Mouse (Mus musculus): ENCODE results near the gene Prrt3.

Prrt3 gene

GRCm38 (mm10) chr6:113501388-113502084 is at the start of gene Prrt3:
Prrt3 (minus strand) TSS chr6:113501931.
- DNase-seq, result peak; percentile 69

GRCm38 (mm10) chr6:113543906-113544481 is 42.3 kb upstream of the Prrt3 start:
- no peak for DNase-seq

GRCm38 (mm10) chr6:113541610-113542009 is 39.9 kb upstream of the Prrt3 start:
- DNase-seq, result no peak

- no peak for DNase-seq
Measured at GRCm38 (mm10) chr6:113534886-113535285, 33.2 kb upstream of the Prrt3 start.

- DNase-seq, result no peak
Measured at GRCm38 (mm10) chr6:113531840-113532404, 30.2 kb upstream of the Prrt3 start.

- peak; percentile 96 for DNase-seq
Measured at GRCm38 (mm10) chr6:113530932-113531839, 29.5 kb upstream of the Prrt3 start, which contains the start of the genes Emc3 and Fancd2. Emc3 (minus strand) TSS chr6:113531652. Fancd2 (plus strand) TSS chr6:113531682.

- no peak for DNase-seq
Measured at GRCm38 (mm10) chr6:113523420-113523819, 21.7 kb upstream of the Prrt3 start.

GRCm38 (mm10) chr6:113522310-113522709 is 20.6 kb upstream of the Prrt3 start:
- DNase-seq, result no peak

GRCm38 (mm10) chr6:113517434-113518080 is 15.8 kb upstream of the Prrt3 start:
- DNase-seq, result no peak

GRCm38 (mm10) chr6:113514600-113514999 is 12.9 kb upstream of the Prrt3 start:
- DNase-seq, result no peak

GRCm38 (mm10) chr6:113513944-113514343 is 12.2 kb upstream of the Prrt3 start:
- no peak for DNase-seq

GRCm38 (mm10) chr6:113508947-113509280 is 7.2 kb upstream of the Prrt3 start:
- DNase-seq, result no peak

- DNase-seq, result no peak
Measured at GRCm38 (mm10) chr6:113508272-113508946, 6.7 kb upstream of the Prrt3 start.

GRCm38 (mm10) chr6:113507130-113507529 is 5.4 kb upstream of the Prrt3 start:
- no peak for DNase-seq

GRCm38 (mm10) chr6:113505689-113506088 is 4.0 kb upstream of the Prrt3 start:
- no peak for DNase-seq

GRCm38 (mm10) chr6:113502801-113503200 is 1.1 kb upstream of the Prrt3 start:
- DNase-seq, result no peak

GRCm38 (mm10) chr6:113499346-113499745 is 2.4 kb downstream of the Prrt3 start:
- no peak for DNase-seq

- no peak for DNase-seq
Measured at GRCm38 (mm10) chr6:113495071-113495675, 6.6 kb downstream of the Prrt3 start.

GRCm38 (mm10) chr6:113494258-113494788 is 7.4 kb downstream of the Prrt3 start:
- DNase-seq, result peak; percentile 78

- DNase-seq, result no peak
Measured at GRCm38 (mm10) chr6:113492101-113492864, 9.4 kb downstream of the Prrt3 start.

GRCm38 (mm10) chr6:113489410-113489809 is 12.3 kb downstream of the Prrt3 start:
- DNase-seq, result no peak
